Mouse (Mus musculus): ENCODE measurements around the gene Fam124a.
A peak's percentile ranks its signal among the peaks of the same experiment; 100 is the strongest.
"Not testable (repeated sequence)": the region's sequence is repeated elsewhere in the genome, so short reads cannot be mapped to it uniquely, and the experiment has no call there.

Gene Fam124a

DNA sequence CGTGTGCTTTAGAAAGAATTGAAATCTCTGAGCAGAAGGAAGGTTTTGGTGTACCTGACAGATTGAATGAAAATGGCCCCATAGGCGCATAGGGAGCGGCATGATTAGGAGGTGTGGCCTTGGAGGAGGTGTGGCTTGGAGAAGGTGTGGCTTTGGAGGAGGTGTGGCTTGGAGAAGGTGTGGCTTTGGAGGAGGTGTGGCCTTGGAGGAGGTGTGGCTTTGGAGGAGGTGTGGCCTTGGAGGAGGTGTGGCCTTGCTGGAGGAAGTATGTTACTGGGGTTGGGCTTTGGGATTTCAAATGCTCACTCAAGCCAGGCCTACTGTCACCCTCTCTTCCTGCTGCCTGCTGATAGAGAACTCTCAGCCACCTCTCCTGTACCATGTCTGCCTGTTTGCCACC is 25.4 kb downstream of the Fam124a start:
- no peak for DNase-seq

DNA sequence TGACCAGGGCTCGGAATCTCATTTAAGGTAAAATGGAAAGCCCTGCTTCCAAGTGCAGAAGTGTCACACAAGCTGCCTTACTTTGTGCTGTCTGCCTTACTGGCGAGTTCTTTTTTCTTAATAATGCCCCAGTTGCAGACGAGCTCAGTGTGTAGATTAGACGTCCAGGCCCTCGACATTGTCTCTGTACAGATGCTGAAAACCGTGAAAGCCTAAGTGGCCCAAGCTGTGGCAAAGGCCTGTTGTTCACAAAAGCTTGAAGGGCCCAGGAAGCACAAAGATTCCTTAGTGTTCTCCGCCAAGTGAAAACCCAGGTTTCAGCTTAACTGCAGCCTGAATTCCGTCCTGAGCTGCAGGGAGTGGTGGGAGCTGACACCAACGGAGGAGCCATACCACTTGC is 26.2 kb downstream of the Fam124a start:
- no peak for DNase-seq

DNA sequence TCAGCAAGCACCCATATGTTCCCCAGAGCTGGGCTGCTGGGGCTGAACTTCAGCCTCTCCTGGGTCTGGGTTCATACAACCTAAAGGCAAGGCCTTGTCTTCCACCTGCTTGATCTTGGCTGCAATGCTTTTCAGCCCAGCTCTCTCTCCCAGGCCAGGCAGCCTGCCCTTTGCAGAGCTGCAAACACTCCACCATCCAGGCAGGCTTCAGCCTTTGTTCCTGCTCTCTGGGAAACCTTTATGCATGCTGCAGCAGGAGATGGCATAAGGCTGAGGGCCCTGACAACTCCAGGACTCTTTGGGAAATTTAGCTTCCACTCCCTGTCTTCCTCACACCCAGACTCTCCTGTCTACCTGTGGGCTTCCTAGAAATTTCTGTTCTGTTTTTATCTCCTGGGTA is 29.1 kb downstream of the Fam124a start:
- DNase-seq: no peak

DNA sequence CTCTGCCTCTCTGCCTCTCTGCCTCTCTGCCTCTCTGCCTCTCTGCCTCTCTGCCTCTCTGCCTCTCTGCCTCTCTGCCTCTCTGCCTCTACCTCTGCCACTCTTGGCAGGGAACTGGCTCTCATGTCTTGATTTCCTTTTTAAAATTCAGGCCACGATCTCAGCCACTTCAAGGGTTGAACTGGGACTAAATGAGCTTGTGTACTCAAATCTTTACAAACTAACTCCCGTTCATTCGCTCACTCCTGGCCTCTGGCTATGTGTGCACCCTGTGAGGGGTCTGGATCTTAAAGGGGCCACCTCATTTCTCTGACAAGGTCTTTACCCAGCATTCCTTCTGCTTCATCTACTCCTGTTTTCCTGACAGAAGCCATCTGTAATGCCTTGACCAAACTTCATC is 29.8 kb downstream of the Fam124a start:
- DNase-seq: no peak

DNA sequence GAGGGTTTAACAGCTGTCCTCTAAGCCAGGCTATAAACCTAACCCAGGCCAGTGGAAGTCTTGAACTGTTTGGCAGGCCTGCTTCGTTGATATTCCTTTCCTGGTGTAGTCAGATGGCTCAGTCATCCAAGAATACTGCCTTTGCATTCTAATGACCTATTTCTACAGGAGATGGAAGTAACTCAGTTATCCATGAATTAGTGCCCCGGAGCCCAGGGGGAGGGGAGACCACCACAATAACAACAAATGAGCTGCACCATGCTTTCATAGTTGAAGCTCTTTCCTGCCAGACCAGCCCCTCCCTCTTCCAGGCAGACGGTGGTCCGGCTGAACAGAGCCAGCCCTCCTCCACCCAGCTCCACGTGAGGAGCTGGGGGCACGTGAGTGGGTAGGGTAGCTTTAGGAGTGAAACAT is 44.6 kb downstream of the Fam124a start:
- DNase-seq: no peak

DNA sequence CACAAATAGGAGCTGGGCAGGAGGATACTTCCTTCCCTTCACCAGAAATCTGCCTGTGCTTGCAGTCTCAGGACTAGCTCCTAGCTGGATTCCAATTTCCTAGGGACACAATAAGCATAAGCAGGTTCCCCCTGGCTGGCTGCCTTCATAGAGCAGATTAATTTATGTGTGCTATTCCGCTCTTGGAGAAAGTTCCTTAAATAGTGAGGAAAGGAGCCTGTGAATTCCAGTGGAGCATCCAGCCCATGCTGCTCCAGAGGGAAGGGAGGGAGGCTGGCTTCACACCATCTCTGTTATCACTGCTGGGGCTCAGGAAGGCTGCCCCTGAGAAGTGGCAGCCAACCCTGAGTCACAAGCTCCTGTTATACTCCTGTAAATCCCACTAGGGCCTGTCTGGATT is 46.7 kb downstream of the Fam124a start:
- peak; percentile 30 for DNase-seq

DNA sequence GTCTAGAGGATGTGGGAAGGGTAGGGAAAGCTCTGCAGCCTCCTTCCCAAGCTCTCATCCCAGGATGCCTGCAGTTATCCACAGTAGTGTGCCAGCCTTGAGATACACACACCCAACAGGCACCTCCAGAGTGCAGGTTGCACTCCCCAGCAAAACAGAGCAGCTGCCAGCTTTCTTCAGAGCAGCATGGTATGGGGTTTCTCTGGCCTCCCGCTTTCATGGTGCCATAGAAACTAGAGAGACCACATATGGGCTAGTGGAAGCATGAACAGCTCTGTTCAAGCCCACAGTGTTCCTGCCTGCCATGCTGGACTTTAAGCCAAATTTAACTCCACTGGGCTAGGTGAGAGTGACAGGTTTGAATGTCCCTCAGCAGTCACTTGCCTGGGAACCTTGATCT is 47.3 kb downstream of the Fam124a start:
- no peak for DNase-seq

DNA sequence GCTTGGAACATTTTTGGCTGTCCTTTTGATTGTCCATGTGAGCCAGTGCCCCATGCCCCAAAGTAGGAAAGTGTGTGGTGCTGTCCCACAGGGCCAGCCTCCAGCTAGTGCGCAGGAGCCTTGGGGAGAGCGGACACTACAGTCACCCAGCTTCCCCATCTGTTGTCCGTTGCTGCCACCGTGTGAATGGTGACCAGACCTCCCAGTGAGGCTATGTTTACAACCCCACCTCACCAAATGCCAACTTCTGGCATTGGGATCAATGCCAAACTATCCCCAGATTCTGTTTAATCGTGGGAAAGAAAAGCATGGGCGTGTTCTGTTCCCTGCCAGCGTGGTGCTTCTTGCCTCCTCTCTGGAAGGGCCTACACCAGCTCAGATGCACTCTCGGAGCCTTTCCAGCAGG is 52.3 kb downstream of the Fam124a start:
- DNase-seq: no peak

DNA sequence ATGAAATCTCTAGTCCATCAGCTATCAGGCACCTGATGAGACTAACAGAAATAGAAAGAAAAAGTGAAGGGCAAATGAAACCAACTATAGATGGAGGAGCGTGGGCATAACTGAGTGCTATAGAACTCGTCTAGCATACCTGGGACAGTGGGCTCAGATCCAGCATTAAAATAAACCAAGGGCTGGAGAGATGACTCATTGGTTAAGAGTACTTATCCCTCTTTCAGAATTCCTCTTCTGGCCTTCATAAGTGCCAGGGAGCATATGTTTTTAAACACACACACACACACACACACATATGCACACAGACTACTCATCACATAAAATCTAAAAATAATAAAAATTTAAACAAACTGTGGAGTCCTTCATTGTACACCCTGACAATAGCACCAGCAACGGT is 54.4 kb downstream of the Fam124a start:
- DNase-seq: no peak

DNA sequence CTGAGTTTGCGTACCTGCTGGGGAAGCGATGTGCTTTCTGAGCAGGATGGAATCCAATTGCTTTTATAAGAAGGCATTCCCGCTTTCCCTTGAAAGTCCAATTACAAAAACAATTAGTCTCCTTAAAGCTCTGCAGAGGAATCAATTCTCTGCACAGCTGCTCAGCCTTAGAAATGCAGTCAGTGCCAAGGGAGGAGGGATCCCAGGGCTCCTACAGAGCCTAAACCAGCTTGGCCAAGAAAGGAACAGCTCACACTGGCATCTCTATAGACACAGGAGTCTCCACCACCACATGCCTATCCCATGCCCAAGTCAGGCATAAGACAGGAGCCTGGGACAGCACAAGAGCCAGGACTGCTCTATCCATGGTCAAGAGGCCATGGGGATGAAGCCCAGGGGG is 66.9 kb downstream of the Fam124a start:
- DNase-seq: peak; percentile 47

DNA sequence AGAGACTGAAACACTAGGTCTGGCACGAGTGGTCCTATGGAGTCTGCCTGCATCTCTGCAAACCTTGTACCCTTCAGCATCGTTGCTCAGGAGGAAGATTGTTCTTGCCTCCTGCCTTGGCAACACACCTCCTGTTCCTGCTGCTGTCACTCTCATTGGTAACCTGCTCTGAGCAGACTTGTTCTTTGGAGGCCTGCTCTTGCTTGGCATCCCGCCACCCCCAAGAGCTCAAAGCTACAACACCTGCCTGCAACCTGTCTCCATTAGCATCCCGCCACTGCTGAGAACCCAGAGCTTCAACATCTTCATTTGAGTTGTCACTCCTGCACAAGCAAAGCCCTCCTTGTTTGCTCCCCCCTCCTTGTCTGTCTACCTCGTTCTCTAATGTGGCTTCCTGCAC is 72.4 kb downstream of the Fam124a start:
- DNase-seq: no peak

DNA sequence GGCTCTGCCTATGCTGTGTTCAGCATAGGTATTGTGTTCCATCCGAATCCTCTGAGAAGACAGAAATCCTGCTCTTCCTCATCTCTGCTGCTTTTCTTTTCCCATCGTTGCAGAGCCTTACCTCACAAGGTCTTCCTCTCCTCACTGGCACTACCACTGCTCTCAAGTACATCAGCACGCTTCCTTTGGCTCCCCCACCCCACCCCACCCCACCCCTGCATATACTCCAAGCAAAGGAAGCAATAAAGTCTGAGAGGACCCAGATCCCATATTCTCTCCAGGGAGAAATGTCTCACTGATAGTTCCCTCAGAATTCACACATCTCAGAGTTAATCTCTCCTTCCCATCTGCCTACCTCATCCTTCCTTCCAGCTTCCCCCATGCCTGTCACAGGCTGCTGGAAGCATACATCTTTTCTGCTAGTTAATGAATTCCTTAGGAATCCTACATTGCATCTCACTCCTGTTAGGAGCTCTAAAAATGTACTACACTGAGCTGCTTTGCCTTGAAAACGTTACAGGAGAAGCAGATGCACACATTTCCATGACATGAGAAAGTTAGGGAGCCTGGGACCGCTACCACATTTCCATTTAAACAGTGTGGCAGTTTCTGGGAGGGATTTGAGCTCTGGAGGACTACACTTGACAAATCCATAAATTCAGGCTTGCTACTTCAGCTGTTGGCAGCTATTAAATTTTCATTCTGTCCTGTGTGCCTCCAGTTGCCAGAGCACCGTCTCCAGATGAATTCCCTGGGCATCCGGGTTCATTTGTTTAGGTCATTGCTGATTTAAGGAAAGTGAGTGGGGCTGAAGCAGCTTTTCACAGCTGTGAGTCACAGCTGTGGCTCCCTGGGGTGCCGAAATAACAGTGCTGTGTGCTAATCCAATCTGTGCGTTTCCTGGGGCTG is 82.2 kb downstream of the Fam124a start:
- peak; percentile 34 for DNase-seq

DNA sequence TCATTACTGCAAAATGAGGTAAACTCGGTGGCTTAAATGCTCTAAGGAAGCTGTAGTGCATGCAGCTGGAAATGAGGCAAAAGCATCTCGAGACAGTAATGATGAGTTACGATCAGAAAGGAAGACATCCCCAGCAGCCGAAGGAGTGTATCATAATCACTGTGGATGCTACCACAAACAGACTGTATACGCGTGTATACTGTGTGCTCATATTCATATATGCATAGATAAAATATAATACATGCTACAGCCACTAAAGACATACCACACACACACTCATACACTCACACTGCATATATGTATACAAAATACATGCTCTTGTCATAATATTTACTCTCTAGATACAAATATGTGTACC is 82.8 kb downstream of the Fam124a start:
- no peak for DNase-seq

DNA sequence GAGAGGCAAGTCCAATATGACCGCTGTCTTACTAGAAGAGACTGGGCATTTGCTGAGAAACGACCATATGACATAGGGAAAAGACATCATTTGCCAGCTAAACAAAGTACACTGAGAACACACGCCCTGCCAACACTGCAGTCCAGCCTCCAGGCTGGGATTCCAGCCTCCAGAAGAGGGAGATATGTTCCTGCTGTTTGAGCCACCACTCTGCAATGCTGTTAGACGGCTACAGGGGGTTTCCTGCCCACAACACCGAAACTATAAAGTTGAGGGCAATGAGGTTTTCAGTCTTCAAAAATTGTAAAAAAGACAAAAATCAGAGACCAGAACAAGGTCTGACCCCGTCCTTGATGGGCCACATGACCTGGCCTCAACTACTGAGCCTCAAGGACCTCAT is 83.6 kb downstream of the Fam124a start:
- DNase-seq: peak; percentile 7

DNA sequence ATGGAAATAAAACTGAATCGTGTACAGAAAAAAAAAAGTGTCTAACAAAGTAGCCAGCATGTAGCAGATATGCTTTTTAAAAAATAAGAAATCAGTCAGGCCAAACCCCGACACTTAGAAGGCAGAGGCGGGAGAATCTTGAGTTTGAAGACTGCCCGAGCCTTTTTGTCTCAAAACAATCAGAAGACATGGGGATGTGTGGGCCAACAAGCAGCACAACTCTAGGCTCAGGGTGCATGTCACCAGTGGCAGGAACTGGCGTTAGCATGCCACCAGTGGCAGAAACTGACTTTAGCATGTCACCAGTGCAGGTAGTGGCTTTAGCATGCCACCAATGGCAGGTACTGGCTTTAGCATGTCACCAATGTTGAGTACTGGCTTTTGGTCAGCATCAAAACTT is 84.0 kb downstream of the Fam124a start:
- no peak for DNase-seq

DNA sequence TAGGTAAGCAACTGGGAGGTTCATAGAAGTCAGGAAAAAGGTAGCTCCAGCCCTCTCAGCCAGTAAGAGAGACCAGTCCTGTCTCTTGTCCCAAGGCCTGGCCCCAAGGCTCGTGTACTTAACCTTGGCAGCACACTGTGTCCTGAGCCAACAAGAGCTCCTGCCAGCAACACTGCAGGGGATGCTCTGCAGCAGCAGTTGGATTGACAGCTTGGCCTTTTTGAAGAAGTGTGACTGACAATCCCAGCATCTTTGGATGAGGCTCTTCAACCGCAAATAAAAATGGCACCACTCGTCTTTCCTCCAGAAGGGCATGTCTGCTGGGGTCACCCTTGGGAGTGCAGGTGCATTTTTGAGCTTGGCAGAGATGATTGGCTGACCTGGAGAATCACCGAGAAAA is 84.9 kb downstream of the Fam124a start:
- no peak for DNase-seq

DNA sequence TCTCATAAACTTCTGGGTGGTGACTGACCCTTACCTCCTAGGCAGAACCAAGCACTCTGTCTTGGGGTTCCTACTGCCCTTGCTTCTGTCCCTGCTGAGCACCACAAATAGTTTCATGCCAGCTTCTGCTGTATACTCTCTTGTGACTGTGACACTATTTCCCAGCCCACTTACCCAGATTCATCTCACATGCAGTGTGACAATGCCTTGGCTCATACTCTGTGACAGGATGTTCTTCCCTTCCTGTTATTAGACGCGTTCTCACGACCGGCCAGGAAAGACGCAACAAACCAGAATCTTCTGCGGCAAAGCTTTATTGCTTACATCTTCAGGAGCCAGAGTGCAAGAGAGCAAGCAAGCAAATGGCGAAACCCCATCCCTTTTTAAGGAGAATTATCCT is 86.8 kb downstream of the Fam124a start:
- DNase-seq: not testable (repeated sequence)

DNA sequence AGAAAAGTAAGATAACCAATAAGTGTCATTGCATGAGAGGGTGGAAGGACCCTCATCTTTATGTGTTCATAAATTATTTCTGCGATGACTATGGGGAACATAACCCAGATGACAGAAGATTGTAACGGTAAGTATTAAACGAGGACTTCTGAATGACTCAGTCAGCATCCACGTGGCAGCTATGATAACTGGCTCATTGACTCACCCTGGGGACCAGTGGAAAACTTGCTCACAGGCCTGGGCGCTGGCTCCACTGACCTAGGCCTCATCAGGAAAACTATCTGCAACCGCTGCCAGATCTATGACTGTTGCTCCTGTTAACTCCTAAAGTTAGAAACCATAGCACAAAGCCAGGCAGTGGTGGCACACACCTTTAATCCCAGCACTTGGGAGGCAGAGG is 92.9 kb downstream of the Fam124a start:
- DNase-seq: no peak

DNA sequence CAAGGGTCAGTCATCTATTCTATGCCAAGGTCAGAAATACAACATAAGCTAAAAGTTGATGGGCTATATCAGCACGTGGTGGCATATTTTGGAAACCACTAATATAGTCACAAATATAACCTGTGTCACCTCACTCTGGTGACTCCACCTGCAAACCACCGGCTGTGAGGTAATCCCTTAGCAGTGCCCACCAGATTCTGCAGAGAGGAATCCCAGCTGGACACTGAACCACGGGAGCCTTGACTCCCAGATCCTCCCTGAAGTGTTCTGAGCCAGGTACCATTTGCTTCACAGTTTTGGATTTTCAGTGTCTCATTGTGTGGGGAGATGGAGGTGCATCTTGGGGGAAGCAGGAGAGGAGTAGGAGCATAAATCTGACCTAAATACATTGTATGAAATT is 94.8 kb downstream of the Fam124a start:
- DNase-seq: no peak

DNA sequence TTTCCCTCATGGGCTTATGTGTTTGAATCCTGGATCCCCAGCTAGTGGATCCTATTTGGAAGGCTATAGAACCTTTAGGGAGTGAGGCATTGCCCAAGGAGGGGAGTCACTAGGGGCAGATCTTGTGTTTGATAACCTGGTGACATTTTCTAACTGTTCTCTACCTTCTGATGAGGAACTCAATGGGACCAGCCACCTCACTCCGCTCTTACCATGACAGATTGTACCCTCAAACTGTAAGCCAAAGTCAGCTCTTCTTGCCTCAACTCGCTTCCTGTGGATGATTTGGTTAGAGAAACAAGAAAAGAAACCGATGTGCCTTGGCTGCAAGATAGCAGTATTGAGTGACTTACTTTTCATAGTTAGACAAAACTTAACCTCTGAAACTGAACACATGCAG is 96.2 kb downstream of the Fam124a start:
- DNase-seq: no peak

DNA sequence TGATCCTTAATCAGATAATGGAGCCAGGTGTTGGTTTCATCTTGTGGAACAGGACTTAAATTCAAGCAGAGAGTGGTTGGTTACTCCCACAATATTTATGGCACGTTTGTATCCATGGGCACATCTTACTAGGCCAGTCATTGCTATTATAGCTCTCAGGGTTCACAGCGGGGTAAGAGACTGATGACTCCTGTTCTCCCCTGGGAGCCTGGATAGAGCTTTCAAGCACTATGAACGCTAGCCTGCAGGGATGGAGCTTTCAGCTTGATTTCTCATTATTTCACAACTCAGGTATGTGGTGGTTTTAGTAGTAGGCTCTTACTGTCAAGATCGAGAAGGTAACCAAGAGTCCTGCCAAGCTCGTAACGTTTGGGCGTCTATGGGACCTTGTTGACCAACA is 100.5 kb downstream of the Fam124a start:
- DNase-seq: no peak

DNA sequence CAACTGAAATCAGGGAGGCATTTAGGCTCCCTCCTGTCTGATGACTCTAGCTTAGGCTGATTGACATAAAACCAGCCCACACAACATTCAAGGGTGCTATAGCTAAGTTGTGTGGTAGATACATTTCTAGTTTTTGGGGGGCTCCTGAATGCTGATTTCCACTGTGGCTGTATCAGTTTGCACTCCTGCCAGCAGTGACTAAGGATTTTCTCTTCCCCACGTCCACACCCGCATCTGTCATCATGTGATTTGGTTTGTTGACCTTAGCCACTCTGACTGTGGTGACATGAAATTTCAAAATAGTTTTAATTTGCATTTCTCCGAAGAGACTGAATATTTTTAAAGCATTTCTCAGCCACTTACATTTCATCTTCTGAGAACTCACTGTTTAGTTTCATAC is 101.9 kb downstream of the Fam124a start:
- no peak for DNase-seq
